Mouse (Mus musculus): ENCODE measurements around the gene Kdm5b.
"Not testable (repeated sequence)": the region's sequence is repeated elsewhere in the genome, so short reads cannot be mapped to it uniquely, and the experiment has no call there.

Kdm5b gene

DNA sequence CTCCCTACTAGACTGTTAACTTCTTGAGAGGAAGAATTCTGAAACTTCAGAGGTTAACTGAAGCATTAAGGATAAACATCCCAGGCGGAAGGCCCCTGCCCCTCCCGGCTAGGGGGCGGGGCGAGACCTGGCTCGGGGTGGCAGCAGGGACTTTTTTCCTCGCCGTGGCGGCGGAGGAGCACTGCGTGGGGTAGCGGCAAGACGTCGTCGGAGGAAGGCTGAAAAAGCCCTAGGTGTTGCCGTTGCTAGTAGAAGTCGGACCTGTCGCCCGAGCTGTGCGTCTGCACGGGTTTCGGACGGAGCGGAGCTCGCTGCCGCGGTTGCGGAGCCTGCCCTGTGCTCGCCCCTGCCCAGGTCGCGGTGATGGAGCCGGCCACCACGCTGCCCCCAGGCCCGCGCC is at the start of gene Kdm5b:
Gene Kdm5b (plus strand): TSS at position 196 of the 400 bp plus-strand sequence.
- DNase-seq (ENCODE audit: low spot score), result peak; percentile 91

DNA sequence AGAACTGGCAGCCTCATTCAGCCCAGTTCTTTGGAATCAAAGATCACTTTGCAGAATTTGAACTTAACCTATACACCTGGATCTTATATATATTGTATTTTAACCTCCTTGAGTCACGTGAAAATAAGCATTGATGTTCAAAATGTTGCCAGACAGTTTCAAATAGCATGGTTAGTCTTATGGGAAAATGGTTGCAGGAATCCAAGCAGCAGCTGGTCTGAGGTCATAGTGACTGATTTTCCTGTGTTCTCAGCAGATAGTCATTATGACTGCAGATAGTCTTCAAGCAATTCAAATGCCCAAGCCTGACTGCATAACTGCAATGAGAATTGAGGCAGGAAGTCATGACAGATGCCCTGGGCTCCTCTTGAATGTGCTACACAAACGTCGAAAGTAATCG is 47.8 kb upstream of the Kdm5b start:
- DNase-seq (ENCODE audit: low spot score), result no peak

DNA sequence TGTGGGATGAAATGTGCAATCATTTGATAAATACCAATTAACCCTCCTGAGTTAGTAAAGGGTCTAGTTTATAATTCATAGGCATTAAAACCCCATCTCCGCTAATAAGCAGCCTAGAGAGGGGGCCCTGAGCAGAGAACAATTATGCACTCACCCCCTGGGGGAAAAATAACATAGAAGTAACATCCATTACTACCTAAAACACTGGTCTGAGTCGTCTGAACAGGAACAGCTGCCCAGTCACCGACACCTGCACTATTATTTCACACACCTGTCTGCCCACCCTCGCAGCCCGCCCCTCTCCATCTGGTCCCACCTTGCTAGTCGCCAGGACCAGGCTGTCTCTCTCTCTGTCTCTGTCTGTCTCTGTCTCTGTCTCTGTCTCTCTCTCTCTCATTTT is 47.4 kb upstream of the Kdm5b start:
- DNase-seq (ENCODE audit: low spot score), result no peak

DNA sequence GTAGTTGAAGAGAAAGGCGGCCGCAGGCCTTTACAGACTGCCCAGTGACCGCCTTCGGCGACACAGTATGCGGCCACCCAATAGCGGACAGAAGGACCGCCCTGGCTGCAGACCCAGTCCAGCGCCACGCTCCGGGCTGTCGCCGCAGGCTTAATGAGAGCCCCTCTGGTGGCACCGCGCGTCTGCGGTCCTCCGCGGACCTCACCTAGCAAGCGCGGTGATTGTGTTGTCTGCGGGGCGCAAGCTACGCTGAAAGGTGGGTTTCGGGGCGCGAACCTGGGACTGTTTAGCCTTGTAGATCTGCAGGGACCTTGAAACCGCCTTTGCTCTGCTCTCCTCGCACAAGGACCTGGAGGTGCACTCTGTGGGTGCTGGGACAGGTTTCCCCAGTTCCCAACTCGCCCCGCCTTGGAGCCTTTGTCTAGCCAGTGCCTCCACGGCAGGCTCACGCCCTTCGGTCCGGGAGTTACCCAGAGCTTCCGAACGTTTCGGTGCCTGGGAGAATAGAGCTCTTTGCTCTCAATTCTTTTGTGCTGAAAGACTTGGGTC is 46.6 kb upstream of the Kdm5b start:
- DNase-seq (ENCODE audit: low spot score), result peak; percentile 48

DNA sequence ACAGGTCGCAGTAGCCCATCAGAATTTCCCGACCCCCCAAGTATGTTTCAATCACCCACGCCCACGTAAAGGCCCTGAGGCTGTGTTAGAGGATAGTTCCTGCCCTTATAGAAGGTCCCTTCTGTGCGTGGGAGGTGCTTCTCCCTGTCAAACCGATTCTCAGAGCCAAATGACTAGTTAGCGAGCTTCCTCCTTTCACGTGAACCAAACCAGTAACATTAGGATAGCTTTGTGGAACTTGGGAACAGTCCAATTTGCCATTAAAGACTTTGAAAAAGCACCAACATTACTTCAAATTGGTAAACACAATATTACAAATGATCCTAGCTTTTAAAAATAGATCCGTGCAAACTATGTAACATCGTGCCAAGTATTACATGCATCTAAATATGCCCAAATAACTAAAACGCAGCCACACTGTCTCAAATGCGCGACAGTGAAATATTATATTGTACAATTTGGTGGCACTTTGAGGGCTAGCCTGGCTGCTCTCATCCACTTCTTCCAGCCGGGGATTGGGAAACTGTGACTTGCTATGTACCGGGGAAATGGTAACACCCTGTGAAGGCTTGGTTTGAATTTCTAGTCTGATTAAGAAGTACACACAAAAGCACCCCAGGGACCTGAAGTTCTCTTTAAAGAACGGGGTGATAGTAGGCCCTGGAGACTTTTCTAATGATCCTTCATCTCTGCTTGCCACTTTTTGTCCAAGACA is 45.9 kb upstream of the Kdm5b start:
- no peak for DNase-seq (ENCODE audit: low spot score)

DNA sequence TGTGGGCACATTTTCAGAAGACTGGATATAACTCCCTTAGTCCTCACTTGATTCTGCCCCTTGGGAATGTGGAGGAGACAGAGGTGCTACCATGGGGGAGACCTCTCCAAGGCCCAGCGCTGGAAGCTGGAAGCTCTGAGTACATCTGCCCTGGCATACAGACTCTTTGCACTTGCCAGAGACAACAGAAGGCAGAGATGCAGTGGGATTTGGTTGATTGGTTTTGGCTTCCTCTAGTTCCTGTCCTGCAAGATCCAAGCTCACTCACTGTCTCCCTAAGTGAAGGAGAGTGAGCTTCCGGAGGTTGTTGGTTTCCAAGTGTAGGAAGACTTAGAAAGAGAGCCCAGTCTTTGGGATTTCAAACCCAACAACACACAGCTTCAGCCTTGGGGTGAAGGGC is 44.1 kb upstream of the Kdm5b start:
- DNase-seq (ENCODE audit: low spot score), result no peak

DNA sequence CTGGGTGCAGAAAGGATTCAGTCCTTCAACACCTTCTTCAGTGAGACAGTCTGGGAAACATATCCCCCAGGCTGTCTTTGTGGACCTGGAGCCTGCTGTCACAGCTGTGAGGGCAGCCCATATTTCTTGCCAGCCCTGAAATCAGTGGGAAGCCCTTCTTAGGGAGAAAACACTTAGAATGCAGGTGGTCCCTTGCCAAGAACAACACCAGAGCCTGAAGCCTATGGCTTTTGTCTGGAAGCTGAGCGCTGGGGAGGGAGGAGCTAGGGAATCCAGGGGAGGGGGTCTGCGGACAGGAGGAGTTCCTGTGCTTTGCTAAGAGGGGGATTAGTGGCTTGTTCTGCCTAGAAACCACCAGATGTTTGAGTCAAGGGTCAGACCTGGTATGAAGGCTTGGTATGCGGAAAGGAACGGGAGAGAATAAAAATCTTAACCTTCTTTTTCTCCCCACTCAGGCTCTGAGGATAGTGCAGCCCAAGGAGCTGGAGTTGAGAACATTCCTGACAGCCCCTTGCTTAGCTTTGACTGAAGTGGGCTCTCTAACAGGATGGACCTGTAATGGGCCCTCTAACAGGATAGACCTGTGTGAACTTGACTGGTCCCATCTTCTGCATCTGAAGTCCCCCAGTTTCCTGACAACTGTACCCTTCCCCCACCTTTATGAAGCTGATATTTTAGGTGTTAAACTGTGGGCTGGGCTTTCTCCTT is 43.3 kb upstream of the Kdm5b start:
- DNase-seq (ENCODE audit: low spot score), result no peak

DNA sequence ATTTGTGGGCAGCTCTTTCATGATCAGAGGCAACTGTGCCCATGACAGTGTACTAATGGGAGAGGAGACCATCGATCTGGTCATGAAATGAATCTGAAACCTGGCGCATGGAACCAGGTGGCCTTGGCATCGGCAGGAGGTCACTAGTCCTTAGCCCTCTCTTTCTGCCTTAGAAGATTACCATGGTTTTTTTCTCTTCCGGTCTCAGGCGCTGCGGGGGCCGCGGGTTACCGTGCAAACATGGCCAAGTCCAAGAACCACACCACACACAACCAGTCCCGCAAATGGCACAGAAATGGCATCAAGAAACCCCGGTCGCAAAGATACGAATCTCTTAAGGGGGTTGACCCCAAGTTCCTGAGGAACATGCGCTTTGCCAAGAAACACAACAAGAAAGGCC is 42.1 kb upstream of the Kdm5b start:
- not testable (repeated sequence) for DNase-seq (ENCODE audit: low spot score)

DNA sequence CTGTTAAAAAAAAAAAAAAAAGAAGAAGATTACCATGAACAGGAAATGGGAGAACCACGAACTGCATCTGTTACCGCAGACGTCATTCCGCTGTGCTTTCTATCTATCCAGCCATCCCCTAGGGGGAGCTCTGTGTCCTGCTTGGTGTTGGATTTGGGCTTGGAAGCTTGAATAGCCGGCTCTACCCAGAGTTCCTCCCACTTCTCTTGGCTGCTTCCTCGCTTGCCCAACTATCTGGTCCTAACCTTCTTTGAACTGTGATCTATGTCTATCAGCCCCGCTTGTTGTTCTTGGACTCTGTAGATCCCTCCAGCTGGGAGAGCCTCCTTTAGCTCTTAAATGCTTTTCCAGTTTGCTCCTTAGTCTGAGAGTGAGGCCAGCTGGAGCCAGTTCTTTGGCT is 41.3 kb upstream of the Kdm5b start:
- peak; percentile 81 for DNase-seq (ENCODE audit: low spot score)

DNA sequence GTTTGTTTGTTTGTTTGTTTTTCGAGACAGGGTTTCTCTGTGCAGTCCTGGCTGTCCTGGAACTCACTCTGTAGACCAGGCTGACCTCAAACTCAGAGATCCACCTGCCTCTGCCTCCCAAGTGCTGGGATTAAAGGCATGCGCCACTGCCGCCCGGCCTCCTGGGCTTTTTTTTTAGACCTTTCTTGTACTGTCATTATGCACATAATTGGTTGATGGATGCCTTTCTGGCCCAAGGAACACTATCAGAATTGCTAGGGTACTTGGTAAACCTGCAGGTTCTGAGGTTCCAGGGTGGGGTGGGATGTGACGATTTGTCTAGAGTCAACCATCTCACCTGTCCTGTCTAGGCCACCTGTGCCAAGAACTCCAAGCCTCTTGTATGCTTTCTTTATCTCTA is 40.8 kb upstream of the Kdm5b start:
- not testable (repeated sequence) for DNase-seq (ENCODE audit: low spot score)

DNA sequence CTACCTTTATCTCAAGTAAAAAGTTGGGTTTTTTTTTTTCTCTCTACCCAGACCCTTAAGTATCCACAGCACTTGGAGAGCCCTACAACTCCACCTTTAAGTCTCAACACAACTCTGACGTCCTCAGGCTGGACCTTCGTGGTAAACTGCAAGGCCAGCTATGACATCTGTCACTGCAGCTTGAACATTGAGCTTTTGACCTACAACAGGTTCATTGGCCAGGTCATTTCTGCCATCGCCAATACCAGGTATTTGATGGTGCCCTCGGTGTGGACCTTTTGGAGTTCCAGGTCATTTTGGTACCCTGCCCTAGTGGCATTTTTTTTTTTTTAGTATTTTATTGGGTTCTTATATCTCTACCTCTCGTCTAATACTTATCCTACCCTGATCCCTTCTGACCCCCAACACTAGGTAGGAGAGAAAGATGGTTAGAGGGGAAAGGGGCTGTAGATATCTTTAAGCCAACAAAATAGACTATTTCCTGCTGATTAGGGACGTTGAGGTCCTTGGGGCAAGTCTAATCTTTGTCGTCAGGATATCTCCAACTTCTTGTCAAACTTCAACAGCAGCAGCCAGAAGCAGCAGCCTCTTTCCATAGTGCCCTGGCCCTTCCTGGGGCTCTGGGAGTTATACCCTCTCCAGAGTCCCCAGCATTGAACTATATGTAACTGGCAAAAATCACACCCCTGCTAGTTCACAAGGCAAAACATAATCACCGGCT is 39.8 kb upstream of the Kdm5b start:
- no peak for DNase-seq (ENCODE audit: low spot score)

DNA sequence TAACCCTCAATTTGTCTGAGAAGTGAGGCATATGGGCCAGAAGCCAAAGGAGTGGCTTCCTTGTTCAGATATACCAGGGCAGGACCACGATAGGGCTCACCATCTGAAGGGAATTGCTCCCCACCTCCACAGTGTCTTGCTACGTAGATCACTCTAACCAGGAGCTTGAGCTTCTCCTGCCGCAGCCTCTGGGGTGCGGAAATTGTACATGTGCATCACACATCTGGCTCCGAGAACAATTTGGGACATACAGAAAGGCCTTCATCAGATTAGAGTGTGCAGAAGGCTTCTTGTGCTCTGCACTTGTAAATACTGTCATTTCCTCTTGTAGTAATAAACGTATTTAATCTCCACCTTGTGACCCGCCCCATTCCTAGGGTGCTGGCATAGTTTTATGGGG is 38.8 kb upstream of the Kdm5b start:
- no peak for DNase-seq (ENCODE audit: low spot score)

DNA sequence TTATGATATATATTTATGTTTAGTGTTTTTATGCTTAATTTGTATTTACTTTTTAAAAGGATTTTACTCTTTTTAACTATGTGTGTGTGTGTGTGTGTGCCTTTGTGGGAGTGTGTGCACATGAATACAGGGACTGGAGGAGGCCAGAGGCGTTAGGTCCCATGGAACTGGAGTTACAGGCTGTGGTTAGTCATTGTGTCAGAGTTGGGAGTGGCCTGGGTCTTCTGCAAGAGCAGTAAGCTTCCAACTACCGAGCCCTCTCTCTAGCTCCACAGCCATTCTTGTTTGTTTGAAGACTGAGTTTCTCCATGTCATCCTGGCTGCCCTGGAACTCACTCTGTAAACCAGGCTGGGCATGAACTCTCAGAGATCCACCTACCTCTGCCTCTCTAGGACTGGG is 37.6 kb upstream of the Kdm5b start:
- no peak for DNase-seq (ENCODE audit: low spot score)

DNA sequence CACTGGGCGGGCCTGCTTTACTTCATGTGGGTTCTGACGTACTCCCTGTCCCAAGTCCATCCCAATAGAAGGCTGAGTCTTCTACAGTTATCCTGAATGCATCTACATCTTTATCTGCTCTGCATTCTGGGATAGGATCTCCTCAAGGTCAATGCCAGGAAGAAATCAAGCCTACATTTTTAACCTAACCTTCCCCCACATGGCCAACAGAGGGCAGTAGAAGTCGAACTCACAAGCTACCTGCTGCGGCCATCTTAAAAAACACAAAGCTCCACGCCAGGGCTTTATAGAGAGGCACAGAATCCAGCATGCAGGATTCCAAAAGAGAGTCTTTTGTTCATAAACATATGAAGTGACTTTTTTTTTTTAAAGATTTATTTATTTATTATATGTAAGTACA is 35.5 kb upstream of the Kdm5b start:
- DNase-seq (ENCODE audit: low spot score), result no peak

DNA sequence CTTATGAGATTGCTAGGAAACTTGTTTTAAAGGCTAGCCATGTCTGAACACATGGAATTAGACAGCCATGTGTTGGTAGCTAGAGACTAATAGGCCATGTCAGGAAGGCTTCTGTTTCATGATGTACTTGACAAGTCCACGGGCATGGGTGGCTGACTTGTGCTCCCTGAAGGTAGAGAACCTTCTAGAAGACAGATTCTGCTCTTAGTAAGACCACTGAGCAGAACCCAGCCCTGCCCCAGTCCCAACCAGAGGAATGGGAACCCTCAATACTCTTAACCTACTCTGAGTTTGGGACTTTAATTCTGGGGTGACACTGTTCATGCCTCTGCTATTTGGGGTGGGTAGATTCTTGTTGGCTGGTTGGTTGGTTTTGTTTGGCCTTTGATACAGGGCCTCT is 35.0 kb upstream of the Kdm5b start:
- no peak for DNase-seq (ENCODE audit: low spot score)

DNA sequence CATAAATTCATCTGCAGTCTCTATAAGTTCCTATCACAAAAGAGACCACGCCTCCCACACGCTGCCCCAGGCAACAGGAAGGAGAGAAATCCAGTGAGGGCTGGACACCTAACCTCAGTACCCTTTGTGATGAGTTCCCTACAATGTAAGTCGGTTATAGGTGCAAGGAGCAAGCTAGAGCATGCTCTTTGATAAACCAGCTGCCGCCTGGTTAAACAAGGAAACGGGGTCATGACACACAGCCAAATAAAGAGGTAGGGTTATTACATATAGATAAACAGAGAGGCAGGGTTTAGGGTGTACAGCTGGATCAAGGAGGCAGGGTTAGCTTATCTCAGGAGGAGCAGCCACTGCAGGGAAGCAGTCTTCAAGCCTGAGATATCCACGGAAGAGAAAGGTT is 33.2 kb upstream of the Kdm5b start:
- DNase-seq (ENCODE audit: low spot score), result no peak

DNA sequence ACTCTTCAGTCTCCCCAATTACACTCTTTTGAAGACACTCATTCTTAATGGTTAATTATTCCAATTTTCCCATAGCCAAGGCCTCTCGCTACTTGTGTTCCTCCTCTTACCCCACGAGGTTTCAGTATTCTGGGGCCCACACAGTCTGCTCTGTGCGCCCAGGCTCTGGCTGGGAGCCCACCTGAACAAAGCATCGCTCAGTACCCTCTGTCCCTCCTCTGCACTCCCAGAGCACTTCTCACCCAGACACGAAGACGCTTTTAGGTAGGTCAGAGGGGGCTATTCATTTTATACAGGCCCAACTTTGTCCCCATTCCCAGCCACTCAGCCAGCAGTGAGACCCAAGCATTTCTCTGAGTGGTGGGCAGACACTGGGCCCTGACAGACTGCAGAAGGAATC is 29.4 kb upstream of the Kdm5b start:
- no peak for DNase-seq (ENCODE audit: low spot score)

DNA sequence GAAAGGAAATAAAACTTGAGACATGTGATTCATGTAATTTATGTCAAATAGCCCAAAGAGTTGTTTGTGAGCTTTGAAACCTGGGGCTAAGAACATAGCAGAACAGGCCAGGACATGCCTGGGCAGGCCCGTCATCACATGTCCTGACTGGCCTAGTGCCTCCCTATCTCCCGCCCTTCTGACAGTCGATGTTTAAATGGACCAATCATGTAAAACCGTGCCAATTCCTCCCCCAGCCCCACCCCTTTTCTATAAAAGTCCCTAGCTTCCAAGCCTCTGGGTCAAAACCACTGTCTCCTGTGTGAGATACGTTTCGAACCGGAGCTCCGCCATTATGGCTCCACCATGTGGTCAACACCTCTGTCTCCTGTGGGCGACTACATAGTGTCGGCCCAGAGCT is 26.3 kb upstream of the Kdm5b start:
- DNase-seq (ENCODE audit: low spot score), result not testable (repeated sequence)

DNA sequence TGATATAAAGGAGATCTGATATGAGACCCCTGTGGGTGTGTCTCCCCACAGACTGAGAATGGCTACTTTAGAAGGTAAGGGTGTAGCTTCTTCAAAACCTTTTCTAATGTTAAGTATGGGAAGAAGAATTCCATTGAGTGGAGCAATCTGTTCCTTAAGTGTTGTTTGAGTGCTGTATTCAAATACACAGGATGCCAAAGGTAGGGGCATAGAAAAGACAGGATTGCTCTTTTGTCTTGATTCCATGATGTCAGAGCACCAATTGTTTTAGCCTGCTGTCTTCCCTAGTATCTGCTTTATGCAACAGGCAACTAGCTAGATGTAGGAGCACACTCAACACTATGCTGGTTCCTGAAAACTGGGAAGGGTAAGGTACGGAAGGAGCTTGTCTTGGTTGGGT is 24.9 kb upstream of the Kdm5b start:
- DNase-seq (ENCODE audit: low spot score), result no peak

DNA sequence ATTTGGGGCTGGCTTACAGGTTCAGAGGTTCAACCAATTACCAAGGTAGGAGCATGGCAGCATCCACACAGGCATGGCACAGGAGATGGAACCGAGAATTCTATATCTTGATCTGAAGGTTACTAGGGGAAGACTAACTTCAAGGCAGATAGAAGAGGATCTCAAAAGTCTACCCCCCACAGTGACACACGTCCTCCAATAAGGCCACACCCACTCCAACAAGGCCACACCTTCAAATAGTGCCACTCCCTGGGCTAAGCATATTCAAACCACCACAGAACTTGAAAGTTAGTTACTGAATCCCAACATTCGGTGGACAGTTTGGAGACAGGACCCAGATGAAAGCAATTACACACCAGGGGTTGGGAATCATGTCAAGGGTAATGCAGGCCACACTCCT is 24.5 kb upstream of the Kdm5b start:
- no peak for DNase-seq (ENCODE audit: low spot score)

DNA sequence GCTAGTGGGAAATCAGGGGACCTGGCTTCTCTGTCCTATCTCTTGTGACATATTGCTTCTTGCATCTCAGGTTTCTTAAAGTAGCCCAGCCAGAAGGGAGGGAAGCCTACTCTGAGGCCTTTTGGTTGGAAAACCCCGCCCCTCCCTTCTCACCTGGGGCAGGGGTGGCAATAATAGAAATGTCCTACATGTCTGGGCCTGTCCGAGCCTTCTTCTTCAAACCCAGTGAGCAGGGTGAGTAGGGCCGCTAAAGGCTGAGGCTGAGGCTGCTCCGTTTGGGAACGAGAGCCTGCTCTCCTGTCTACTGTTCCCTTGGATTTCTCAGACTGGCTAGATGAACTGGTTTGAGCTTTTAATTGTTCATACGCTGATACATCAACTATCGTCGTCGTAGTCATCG is 19.4 kb upstream of the Kdm5b start:
- DNase-seq (ENCODE audit: low spot score), result no peak

DNA sequence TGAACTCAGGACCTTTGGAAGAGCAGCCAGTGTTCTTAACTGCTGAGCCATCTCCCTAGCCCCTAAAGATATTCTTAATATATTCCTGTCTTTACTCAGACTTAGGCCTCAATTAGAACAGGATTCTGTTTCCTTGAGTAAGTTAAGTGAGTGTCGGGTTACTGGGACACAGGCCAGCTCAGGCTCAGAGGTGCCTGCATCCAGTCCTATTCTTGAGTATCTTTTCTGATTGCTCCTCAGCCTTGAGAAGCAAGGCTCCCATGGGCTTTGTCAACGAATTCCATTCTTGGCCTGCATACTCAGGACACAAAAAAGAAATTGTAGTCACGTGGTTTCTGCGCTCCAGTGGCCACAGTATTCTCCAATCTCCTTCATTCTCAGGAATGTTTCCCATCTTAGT is 11.7 kb upstream of the Kdm5b start:
- no peak for DNase-seq (ENCODE audit: low spot score)

DNA sequence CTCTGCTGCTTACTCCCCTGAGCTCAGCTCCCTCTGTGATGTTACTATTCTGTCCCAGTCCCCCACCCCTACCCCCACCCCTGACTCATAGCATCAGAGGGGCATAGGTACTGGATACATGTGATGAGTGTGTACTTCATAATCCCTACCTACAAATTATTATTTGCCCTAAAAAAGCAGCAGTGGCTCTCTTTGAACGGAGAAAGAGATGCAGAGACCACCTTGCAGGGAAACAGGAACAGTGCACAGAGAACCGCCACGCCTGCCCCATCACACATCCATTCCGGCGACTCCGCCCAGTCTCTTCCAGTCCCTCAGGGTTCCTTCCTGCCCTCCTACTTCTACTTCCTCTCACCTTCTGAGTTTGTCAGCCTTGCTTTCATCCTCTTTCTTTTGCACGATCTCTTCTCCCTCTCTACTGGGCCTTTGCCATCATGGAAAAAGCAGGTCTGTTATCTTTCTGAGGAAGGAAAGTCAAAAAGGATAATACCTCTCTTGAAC is 10.3 kb upstream of the Kdm5b start, which contains the start of gene Mgat4e:
Gene Mgat4e (minus strand): TSS at position 51 of the 501 bp plus-strand sequence.
- no peak for DNase-seq (ENCODE audit: low spot score)

Data from testis, postnatal 14 days (tissue).